Mouse (Mus musculus): ENCODE measurements at regions not wholly inside any gene's neighbourhood (a gene's known extent, or its start where the extent isn't known, plus 50 kb on each side); places are given as distances from the start of the nearest gene placed in this dataset.
"Not testable (repeated sequence)": the region's sequence is repeated elsewhere in the genome, so short reads cannot be mapped to it uniquely, and the experiment has no call there.

- H3K9me3 ChIP-seq (ENCODE audit: low read length), result no peaks in the 10 kb centered on the region
- no peak for TF ChIP-seq CTCF (IDR thresholded peaks at IDR 0.05; ENCODE audit: low read depth)
Observed at GRCm38 (mm10) chr12:77092143-77092542, 130.1 kb upstream of the Max start.

DNA sequence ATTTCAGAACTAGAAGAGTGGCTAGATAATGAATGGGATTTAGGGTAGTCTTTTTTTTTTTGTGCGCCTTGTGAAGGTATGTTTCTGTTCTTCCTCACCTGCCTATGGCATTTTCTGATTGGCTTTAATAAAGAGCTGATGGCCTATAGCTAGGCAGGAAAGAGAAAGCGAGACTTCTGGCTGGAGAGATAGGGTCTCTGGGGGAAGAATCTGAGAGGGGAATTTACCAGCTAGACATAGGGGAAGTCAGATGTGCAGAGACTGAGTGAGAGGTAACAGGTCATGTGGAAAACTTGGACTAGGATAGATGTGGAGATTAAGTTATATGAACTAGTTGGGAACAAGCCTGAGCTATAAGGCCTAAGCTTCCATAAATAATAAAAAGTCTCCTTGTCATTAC, 129.7 kb upstream of the Max start:
- no peak for ATAC-seq
- TF ChIP-seq CTCF (IDR thresholded peaks at IDR 0.05; ENCODE audit: low read depth), result no peak
- WGBS, result 93% methylated on average over 2 of the region's 2 CpGs

More at GRCm38 (mm10) chr12:77092143-77092542, 130.1 kb upstream of the Max start:
- ATAC-seq (no peak), DNase-seq (ENCODE audit: low spot score) (no peak)
- no peaks in the 10 kb centered on the region for H3K27me3 ChIP-seq (ENCODE audit: insufficient read depth, low read length)
- H3K9ac ChIP-seq (replicated peaks; ENCODE audit: low read length), result no peak overlapping the region
- H3K27ac ChIP-seq, result no peak overlapping the region
- H3K4me2 ChIP-seq (ENCODE audit: low read depth, low read length), result no peak overlapping the region
- no peak overlapping the region for H3K4me3 ChIP-seq (ENCODE audit: low read length)
- WGBS, result 82% methylated on average over 2 of the region's 2 CpGs
- H3K36me3 ChIP-seq (ENCODE audit: insufficient read depth, low read length), result no peaks in the 10 kb centered on the region
- no peaks in the 10 kb centered on the region for H3K4me1 ChIP-seq (ENCODE audit: insufficient read depth, low read length)

DNA sequence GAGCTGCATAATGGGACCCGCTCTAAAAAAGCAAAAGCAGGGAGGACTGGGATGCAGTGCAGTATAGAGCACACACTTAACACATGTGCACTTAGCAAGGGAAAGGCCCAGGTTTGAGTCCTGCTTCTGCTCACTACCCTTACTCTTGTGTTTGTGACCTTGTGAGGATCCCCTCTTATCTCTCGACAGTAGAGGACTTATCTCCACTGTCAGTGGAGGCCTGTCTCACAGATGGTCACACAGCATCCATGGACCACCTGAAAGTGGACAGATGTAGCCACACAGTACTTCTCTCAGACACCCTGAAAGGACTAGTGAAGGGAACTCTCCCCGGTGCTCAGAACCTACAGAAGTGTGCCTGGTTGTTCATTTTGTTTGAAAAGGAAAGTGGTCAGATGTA, 128.5 kb upstream of the Max start:
- Histone ChIP-seq H3K4me1 (ENCODE audit: insufficient read depth, low read length) (no peaks in the 10 kb centered on the region), H3K36me3 (ENCODE audit: insufficient read depth, low read length) (no peaks in the 10 kb centered on the region), H3K27ac (no peak overlapping the region), H3K9me3 (ENCODE audit: low read length) (no peaks in the 10 kb centered on the region), H3K9ac (replicated peaks; ENCODE audit: low read length) (no peak overlapping the region), H3K4me2 (ENCODE audit: low read depth, low read length) (no peak overlapping the region), H3K4me3 (ENCODE audit: low read length) (no peak overlapping the region), H3K27me3 (ENCODE audit: insufficient read depth, low read length) (no peaks in the 10 kb centered on the region)
- ATAC-seq (no peak), DNase-seq (ENCODE audit: low spot score) (no peak)
- TF ChIP-seq CTCF (IDR thresholded peaks at IDR 0.05; ENCODE audit: low read depth), result no peak
- WGBS, result 87% methylated on average over 3 of the region's 3 CpGs

More for the DNA sequence above, 129.7 kb upstream of the Max start:
- Histone ChIP-seq H3K36me3 (ENCODE audit: insufficient read depth, low read length) (no peaks in the 10 kb centered on the region), H3K9me3 (ENCODE audit: low read length) (no peaks in the 10 kb centered on the region), H3K4me1 (ENCODE audit: insufficient read depth, low read length) (no peaks in the 10 kb centered on the region), H3K4me3 (ENCODE audit: low read length) (no peak overlapping the region), H3K4me2 (ENCODE audit: low read depth, low read length) (no peak overlapping the region), H3K27me3 (ENCODE audit: insufficient read depth, low read length) (no peaks in the 10 kb centered on the region), H3K27ac (no peak overlapping the region), H3K9ac (replicated peaks; ENCODE audit: low read length) (no peak overlapping the region)
- DNase-seq (ENCODE audit: low spot score), result no peak

DNA sequence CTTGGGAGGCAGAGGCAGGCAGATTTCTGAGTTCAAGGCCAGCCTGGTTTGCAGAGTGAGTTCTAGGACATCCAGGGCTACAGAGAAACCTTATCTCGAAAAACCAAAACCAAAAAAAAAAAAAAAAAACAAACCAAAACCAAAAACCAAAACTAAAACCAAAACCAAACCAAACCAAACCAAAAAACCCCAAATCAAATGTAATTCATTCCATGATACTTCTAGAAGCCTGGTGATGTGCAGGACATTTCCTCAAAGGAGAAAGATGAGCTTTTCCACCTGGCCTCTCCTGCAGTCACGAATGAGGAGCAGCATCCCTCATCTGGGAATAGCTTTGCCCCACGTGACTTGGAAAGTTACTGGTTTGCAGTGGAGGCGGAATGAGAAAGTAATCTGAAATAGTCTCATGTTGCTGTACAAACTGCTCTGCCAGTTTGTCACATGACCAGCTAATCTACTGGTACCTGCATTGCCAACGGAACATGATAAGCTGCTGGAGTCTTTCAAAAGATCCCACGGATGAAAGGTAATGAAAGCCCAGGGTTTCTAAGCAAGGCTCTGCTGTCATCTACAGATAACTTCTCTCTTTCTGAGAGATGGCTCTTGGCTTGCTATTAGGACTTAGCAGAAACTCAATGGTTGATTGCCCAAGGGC, 127.8 kb upstream of the Max start:
- H3K36me3 ChIP-seq (ENCODE audit: insufficient read depth, low read length), result no peaks in the 10 kb centered on the region
- WGBS, result 90% methylated on average over 6 of the region's 6 CpGs
- H3K27ac ChIP-seq, result no peak overlapping the region
- H3K27me3 ChIP-seq (ENCODE audit: insufficient read depth, low read length), result no peaks in the 10 kb centered on the region
- no peak for DNase-seq (ENCODE audit: low spot score)
- no peaks in the 10 kb centered on the region for H3K9me3 ChIP-seq (ENCODE audit: low read length)
- no peak overlapping the region for H3K4me2 ChIP-seq (ENCODE audit: low read depth, low read length)
- no peaks in the 10 kb centered on the region for H3K4me1 ChIP-seq (ENCODE audit: insufficient read depth, low read length)
- no peak for ATAC-seq
- H3K9ac ChIP-seq (replicated peaks; ENCODE audit: low read length), result no peak overlapping the region
- no peak overlapping the region for H3K4me3 ChIP-seq (ENCODE audit: low read length)
- TF ChIP-seq CTCF (IDR thresholded peaks at IDR 0.05; ENCODE audit: low read depth), result no peak

DNA sequence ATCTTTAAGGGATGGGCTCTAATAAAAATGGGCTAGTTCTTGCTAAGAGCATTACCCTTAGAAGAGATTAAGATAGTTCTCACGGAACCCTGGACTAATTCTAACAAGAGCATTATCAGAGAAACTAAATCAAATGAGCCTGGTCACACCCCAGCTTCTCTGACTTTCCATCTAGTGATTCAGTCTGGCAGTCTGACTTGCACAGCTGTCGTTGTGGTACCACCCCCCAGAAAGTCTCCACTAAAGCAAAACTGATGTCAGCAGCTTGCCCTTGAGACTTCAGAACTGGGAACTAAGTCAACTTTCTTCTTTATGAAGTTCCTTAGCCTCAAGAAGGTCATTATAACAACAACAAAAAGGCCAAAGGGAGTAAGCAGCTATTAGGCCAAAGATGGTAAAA, 126.5 kb upstream of the Max start:
- 85% methylated on average over 2 of the region's 2 CpGs for WGBS
- ATAC-seq, result no peak
- Histone ChIP-seq H3K4me1 (ENCODE audit: insufficient read depth, low read length) (no peaks in the 10 kb centered on the region), H3K9ac (replicated peaks; ENCODE audit: low read length) (no peak overlapping the region), H3K4me3 (ENCODE audit: low read length) (no peak overlapping the region), H3K27ac (no peak overlapping the region), H3K9me3 (ENCODE audit: low read length) (no peaks in the 10 kb centered on the region), H3K27me3 (ENCODE audit: insufficient read depth, low read length) (no peaks in the 10 kb centered on the region), H3K4me2 (ENCODE audit: low read depth, low read length) (no peak overlapping the region), H3K36me3 (ENCODE audit: insufficient read depth, low read length) (no peaks in the 10 kb centered on the region)
- no peak for DNase-seq (ENCODE audit: low spot score)
- TF ChIP-seq CTCF (IDR thresholded peaks at IDR 0.05; ENCODE audit: low read depth), result no peak

DNA sequence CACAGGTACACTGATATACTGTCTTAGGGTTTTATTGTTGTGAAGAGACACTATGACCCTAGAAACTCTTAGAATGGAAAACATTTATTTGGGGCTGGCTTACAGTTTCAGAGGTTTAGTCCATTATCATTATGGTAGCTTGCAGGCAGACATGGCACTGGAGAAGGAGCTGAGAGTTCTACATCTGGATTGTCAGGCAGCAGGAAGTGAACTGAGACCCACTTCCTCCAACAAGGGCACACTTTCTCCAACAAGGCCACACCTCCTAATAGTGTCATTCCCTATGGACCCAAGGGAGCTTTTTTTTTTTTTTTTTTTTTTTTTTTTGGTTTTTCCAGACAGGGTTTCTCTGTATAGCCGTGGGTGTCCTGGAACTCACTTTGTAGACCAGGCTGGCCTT, 124.9 kb upstream of the Max start:
- H3K4me1 ChIP-seq (ENCODE audit: insufficient read depth, low read length); H3K9me3 ChIP-seq (ENCODE audit: low read length); ATAC-seq; H3K27ac ChIP-seq; H3K9ac ChIP-seq (replicated peaks; ENCODE audit: low read length); H3K4me3 ChIP-seq (ENCODE audit: low read length); H3K36me3 ChIP-seq (ENCODE audit: insufficient read depth, low read length); H3K4me2 ChIP-seq (ENCODE audit: low read depth, low read length); H3K27me3 ChIP-seq (ENCODE audit: insufficient read depth, low read length); DNase-seq (ENCODE audit: low spot score): not testable (repeated sequence)
- 96% methylated on average over 1 of the region's 1 CpGs for WGBS

- no peak overlapping the region for H3K4me2 ChIP-seq (ENCODE audit: low read depth, low read length)
- H3K9me3 ChIP-seq (ENCODE audit: low read length), result no peaks in the 10 kb centered on the region
- no peak for ATAC-seq
- H3K4me1 ChIP-seq (ENCODE audit: insufficient read depth, low read length), result no peaks in the 10 kb centered on the region
- H3K4me3 ChIP-seq (ENCODE audit: low read length), result no peak overlapping the region
- TF ChIP-seq CTCF (IDR thresholded peaks at IDR 0.05; ENCODE audit: low read depth), result no peak
- 78% methylated on average over 5 of the region's 5 CpGs for WGBS
- H3K36me3 ChIP-seq (ENCODE audit: insufficient read depth, low read length), result no peaks in the 10 kb centered on the region
- H3K9ac ChIP-seq (replicated peaks; ENCODE audit: low read length), result no peak overlapping the region
- H3K27me3 ChIP-seq (ENCODE audit: insufficient read depth, low read length), result no peaks in the 10 kb centered on the region
- DNase-seq (ENCODE audit: low spot score), result no peak
- H3K27ac ChIP-seq, result no peak overlapping the region
Observed at GRCm38 (mm10) chr12:77085894-77086293, 123.9 kb upstream of the Max start.

Measured in hindbrain, postnatal 0 days (tissue).